Mouse (Mus musculus): ENCODE measurements around the gene Olfr187.
"Not testable (repeated sequence)": the region's sequence is repeated elsewhere in the genome, so short reads cannot be mapped to it uniquely, and the experiment has no call there.

GRCm38 (mm10) chr16:59081113-59081512, 41.5 kb upstream of the Olfr187 start:
- not testable (repeated sequence) for TF ChIP-seq POLR2A (IDR thresholded peaks at IDR 0.05; ENCODE audit: low read depth, low read length); CTCF (IDR thresholded peaks at IDR 0.05; ENCODE audit: extremely low read depth, insufficient read length, insufficient replicate concordance, low read depth, low read length)

All from small intestine, adult 2 months (tissue).